Mouse (Mus musculus): Measurements from ENCODE around the gene Rtkn2. TPM values are rescaled to one million over a fixed set of nuclear protein-coding genes. Genes with fewer than 3 reads are reported as not detected.

Gene Rtkn2
- polyA plus RNA-seq, 1 experiment from 2014 or later, result 3.4 TPM

DNA sequence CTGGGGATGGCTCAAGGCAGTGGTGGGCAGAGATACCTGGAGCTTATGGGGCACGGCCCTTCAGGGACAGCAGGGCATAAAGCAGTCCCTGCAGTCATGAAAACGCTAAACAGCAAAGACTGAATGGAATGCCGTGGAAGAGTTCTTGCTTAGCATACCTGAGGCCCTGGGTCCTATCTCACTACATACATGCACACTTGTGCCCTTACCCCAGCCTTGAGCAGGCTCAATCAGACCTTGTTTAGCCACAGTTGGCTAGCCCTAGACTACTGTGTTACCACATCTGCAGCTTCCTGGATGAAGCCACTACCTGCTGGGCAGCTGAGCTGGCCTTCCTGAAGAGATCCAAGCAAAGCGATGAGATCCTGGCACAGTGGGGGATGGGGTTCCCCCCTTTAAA is 93.3 kb downstream of the Rtkn2 start:
- ATAC-seq (ENCODE audit: low FRiP score) (no peak), DNase-seq (ENCODE audit: low spot score) (no peak)
- H3K4me1 ChIP-seq (replicated peaks; ENCODE audit: control insufficient read depth, insufficient read depth, low read length), result no peaks in the 10 kb centered on the region
- no peak overlapping the region for H3K4me3 ChIP-seq (replicated peaks; ENCODE audit: low read length)
- no peak overlapping the region for H3K4me2 ChIP-seq (replicated peaks)
- H3K9ac ChIP-seq, result no peak overlapping the region
- 94% methylated on average over 4 of the region's 4 CpGs for WGBS
- no peaks in the 10 kb centered on the region for H3K27me3 ChIP-seq (ENCODE audit: control insufficient read depth, insufficient read depth, low read length)
- no peak overlapping the region for H3K27ac ChIP-seq
- no peaks in the 10 kb centered on the region for H3K36me3 ChIP-seq (replicated peaks; ENCODE audit: control insufficient read depth, insufficient read depth)
- H3K9me3 ChIP-seq (ENCODE audit: control insufficient read depth, low read length), result no peaks in the 10 kb centered on the region

GRCm38 (mm10) chr10:68074291-68074690 is 94.9 kb downstream of the Rtkn2 start:
- no peak overlapping the region for H3K27ac ChIP-seq
- H3K36me3 ChIP-seq (replicated peaks; ENCODE audit: control insufficient read depth, insufficient read depth), result no peaks in the 10 kb centered on the region
- no peaks in the 10 kb centered on the region for H3K27me3 ChIP-seq (ENCODE audit: control insufficient read depth, insufficient read depth, low read length)
- WGBS, result 92% methylated on average over 12 of the region's 12 CpGs
- no peaks in the 10 kb centered on the region for H3K4me1 ChIP-seq (replicated peaks; ENCODE audit: control insufficient read depth, insufficient read depth, low read length)
- DNase-seq (ENCODE audit: low spot score) (no peak), ATAC-seq (ENCODE audit: low FRiP score) (no peak)
- H3K9ac ChIP-seq, result no peak overlapping the region
- H3K4me2 ChIP-seq (replicated peaks), result no peak overlapping the region
- H3K4me3 ChIP-seq (replicated peaks; ENCODE audit: low read length), result no peak overlapping the region
- no peaks in the 10 kb centered on the region for H3K9me3 ChIP-seq (ENCODE audit: control insufficient read depth, low read length)

DNA sequence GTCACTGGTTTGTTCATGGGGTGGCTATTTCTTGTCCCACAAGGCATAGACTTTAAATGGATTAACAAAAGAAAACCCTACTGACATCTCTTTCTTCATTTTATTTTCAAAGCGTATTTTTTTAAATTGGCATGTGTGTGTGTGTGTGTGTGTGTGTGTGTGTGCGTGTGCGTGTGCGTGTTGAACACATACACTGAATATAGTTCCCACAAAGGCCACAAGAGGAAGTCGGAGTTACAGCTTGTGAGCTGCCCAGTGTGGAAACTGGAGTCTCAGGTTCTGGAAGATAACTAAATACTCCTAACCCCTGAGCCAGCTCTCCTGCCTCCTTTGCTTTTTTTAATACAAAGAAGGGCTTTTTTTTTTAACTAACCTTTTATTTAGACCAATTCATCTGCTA is 95.8 kb downstream of the Rtkn2 start:
- Histone ChIP-seq H3K27ac (no peak overlapping the region), H3K4me3 (replicated peaks; ENCODE audit: low read length) (no peak overlapping the region), H3K9me3 (ENCODE audit: control insufficient read depth, low read length) (no peaks in the 10 kb centered on the region), H3K9ac (no peak overlapping the region), H3K36me3 (replicated peaks; ENCODE audit: control insufficient read depth, insufficient read depth) (no peaks in the 10 kb centered on the region), H3K4me2 (replicated peaks) (no peak overlapping the region), H3K27me3 (ENCODE audit: control insufficient read depth, insufficient read depth, low read length) (no peaks in the 10 kb centered on the region), H3K4me1 (replicated peaks; ENCODE audit: control insufficient read depth, insufficient read depth, low read length) (no peaks in the 10 kb centered on the region)
- 94% methylated on average over 5 of the region's 5 CpGs for WGBS
- DNase-seq (ENCODE audit: low spot score) (no peak), ATAC-seq (ENCODE audit: low FRiP score) (no peak)

DNA sequence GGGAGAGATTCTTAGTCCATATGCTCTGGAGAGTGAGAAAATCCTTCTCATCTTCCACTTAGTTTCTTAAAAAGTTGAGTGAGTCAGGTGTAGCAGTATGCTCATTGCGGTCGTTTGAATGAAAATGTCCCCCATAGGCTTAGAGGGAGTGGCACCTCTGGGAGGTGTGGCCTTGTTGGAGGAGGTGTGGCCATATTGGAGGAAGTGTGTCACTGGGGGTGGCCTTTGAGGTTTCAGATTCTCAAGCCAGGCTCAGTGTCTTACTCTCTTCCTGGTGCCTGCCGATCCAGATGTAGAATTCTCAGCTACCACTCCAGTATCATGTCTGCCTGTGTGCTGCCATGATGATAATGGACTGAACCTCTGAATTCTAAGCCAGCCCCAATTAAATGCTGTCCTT is 99.3 kb downstream of the Rtkn2 start:
- ATAC-seq (ENCODE audit: low FRiP score) (no peak), DNase-seq (ENCODE audit: low spot score) (no peak)
- no peaks in the 10 kb centered on the region for H3K4me1 ChIP-seq (replicated peaks; ENCODE audit: control insufficient read depth, insufficient read depth, low read length)
- no peak overlapping the region for H3K4me3 ChIP-seq (replicated peaks; ENCODE audit: low read length)
- WGBS, result 97% methylated on average over 3 of the region's 3 CpGs
- no peak overlapping the region for H3K4me2 ChIP-seq (replicated peaks)
- H3K9me3 ChIP-seq (ENCODE audit: control insufficient read depth, low read length), result no peaks in the 10 kb centered on the region
- no peak overlapping the region for H3K27ac ChIP-seq
- H3K36me3 ChIP-seq (replicated peaks; ENCODE audit: control insufficient read depth, insufficient read depth), result no peaks in the 10 kb centered on the region
- H3K27me3 ChIP-seq (ENCODE audit: control insufficient read depth, insufficient read depth, low read length), result no peaks in the 10 kb centered on the region
- H3K9ac ChIP-seq, result no peak overlapping the region

DNA sequence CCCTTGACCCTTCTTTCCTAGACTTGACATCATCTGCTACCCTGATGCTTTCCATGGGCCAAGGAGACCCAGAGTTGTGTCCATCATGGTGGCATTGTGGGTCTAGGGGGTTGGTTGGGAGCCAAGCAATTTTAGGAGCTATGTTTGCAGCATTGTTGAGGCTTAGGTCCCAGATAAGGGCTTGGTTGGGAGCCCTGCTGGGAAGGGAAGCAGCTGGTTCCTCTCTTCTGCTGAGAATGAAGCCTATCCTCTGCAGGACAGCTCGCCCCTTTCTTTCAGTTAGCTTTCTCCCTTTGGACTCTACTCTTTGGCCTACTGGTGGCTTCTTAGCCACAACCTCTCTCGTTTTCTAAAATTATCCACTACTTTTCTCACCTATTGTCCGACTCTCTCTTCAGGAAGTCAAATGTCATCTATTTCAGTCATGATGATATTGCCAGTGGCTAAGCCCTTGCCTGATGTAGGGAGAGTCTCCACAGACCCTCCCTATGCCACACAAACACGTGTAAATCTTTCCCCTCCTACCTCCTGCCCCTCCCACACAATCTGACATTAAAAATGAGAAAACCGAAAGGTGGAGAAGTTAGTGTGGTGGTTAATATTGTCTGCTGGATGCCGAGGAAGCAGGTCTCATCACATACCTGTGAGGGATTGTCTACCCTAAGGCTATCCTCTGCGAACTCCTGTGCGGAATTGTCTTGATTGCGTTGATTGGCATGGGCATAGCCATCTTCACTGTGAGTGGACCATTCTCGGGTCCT is 100.7 kb downstream of the Rtkn2 start:
- Histone ChIP-seq H3K27ac (no peak overlapping the region), H3K27me3 (ENCODE audit: control insufficient read depth, insufficient read depth, low read length) (no peaks in the 10 kb centered on the region), H3K36me3 (replicated peaks; ENCODE audit: control insufficient read depth, insufficient read depth) (no peaks in the 10 kb centered on the region), H3K4me1 (replicated peaks; ENCODE audit: control insufficient read depth, insufficient read depth, low read length) (no peaks in the 10 kb centered on the region), H3K4me2 (replicated peaks) (no peak overlapping the region), H3K9ac (no peak overlapping the region), H3K4me3 (replicated peaks; ENCODE audit: low read length) (no peak overlapping the region), H3K9me3 (ENCODE audit: control insufficient read depth, low read length) (no peaks in the 10 kb centered on the region)
- no peak for ATAC-seq (ENCODE audit: low FRiP score)
- 87% methylated on average over 10 of the region's 10 CpGs for WGBS
- no peak for DNase-seq (ENCODE audit: low spot score)

DNA sequence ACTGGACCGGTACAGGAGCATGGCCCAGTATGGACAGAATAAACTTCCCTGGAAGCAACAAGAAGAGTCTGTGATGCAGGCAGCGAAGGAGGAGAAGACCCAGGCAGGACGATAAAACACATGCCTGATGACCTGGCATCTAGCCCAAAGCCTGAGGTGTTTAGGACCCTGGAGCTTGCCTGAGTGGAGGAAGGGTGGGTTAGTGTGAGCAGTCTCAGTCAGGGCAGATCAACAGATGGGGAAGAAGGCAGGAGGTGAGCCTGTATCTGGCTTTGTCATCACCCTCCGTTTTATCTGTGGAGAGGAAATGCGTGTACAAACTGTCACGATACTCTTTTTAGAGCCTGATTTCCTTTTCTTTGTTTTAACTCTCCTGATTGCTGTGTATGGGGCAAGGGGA is 102.3 kb downstream of the Rtkn2 start:
- no peaks in the 10 kb centered on the region for H3K36me3 ChIP-seq (replicated peaks; ENCODE audit: control insufficient read depth, insufficient read depth)
- no peak overlapping the region for H3K4me2 ChIP-seq (replicated peaks)
- H3K4me1 ChIP-seq (replicated peaks; ENCODE audit: control insufficient read depth, insufficient read depth, low read length), result no peaks in the 10 kb centered on the region
- H3K9ac ChIP-seq, result no peak overlapping the region
- DNase-seq (ENCODE audit: low spot score), result no peak
- 68% methylated on average over 6 of the region's 6 CpGs for WGBS
- H3K4me3 ChIP-seq (replicated peaks; ENCODE audit: low read length), result no peak overlapping the region
- H3K9me3 ChIP-seq (ENCODE audit: control insufficient read depth, low read length), result no peaks in the 10 kb centered on the region
- no peaks in the 10 kb centered on the region for H3K27me3 ChIP-seq (ENCODE audit: control insufficient read depth, insufficient read depth, low read length)
- no peak for ATAC-seq (ENCODE audit: low FRiP score)
- no peak overlapping the region for H3K27ac ChIP-seq

DNA sequence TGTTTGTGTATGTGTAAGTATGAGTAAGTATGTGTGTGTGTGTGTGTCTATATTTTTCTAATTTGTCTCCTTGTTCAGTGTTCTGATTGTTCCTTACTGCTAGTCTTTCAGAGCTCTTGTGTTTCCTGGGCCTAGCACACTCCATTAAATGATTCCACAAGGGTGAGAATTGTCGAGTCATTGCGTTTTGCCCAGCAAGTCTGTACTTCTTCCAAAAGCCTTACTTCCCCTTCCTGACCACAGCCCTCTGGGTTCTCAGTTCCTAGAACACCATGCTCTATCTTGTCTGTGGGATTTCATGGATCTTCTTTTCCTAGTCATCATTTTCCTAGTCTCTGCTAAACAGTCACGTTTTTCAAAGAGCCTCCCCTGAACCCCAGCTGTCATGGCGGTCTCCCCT is 106.2 kb downstream of the Rtkn2 start:
- Histone ChIP-seq H3K9ac (no peak overlapping the region), H3K4me1 (replicated peaks; ENCODE audit: control insufficient read depth, insufficient read depth, low read length) (no peaks in the 10 kb centered on the region), H3K27me3 (ENCODE audit: control insufficient read depth, insufficient read depth, low read length) (no peaks in the 10 kb centered on the region), H3K4me3 (replicated peaks; ENCODE audit: low read length) (no peak overlapping the region), H3K9me3 (ENCODE audit: control insufficient read depth, low read length) (no peaks in the 10 kb centered on the region), H3K4me2 (replicated peaks) (no peak overlapping the region), H3K27ac (no peak overlapping the region), H3K36me3 (replicated peaks; ENCODE audit: control insufficient read depth, insufficient read depth) (no peaks in the 10 kb centered on the region)
- WGBS, result 81% methylated on average over 4 of the region's 4 CpGs
- DNase-seq (ENCODE audit: low spot score) (no peak), ATAC-seq (ENCODE audit: low FRiP score) (no peak)

GRCm38 (mm10) chr10:68086973-68087372 is 107.6 kb downstream of the Rtkn2 start:
- H3K9me3 ChIP-seq (ENCODE audit: control insufficient read depth, low read length), result no peaks in the 10 kb centered on the region
- no peaks in the 10 kb centered on the region for H3K36me3 ChIP-seq (replicated peaks; ENCODE audit: control insufficient read depth, insufficient read depth)
- no peaks in the 10 kb centered on the region for H3K27me3 ChIP-seq (ENCODE audit: control insufficient read depth, insufficient read depth, low read length)
- H3K4me3 ChIP-seq (replicated peaks; ENCODE audit: low read length), result no peak overlapping the region
- H3K27ac ChIP-seq, result no peak overlapping the region
- H3K4me1 ChIP-seq (replicated peaks; ENCODE audit: control insufficient read depth, insufficient read depth, low read length), result no peaks in the 10 kb centered on the region
- no peak for ATAC-seq (ENCODE audit: low FRiP score)
- 84% methylated on average over 4 of the region's 4 CpGs for WGBS
- H3K4me2 ChIP-seq (replicated peaks), result no peak overlapping the region
- no peak overlapping the region for H3K9ac ChIP-seq
- DNase-seq (ENCODE audit: low spot score), result no peak

- Histone ChIP-seq H3K27ac (no peak overlapping the region), H3K27me3 (ENCODE audit: control insufficient read depth, insufficient read depth, low read length) (no peaks in the 10 kb centered on the region), H3K9ac (no peak overlapping the region), H3K9me3 (ENCODE audit: control insufficient read depth, low read length) (no peaks in the 10 kb centered on the region), H3K4me1 (replicated peaks; ENCODE audit: control insufficient read depth, insufficient read depth, low read length) (no peaks in the 10 kb centered on the region), H3K4me3 (replicated peaks; ENCODE audit: low read length) (no peak overlapping the region), H3K4me2 (replicated peaks) (no peak overlapping the region), H3K36me3 (replicated peaks; ENCODE audit: control insufficient read depth, insufficient read depth) (no peaks in the 10 kb centered on the region)
- 85% methylated on average over 3 of the region's 3 CpGs for WGBS
- no peak for ATAC-seq (ENCODE audit: low FRiP score)
- DNase-seq (ENCODE audit: low spot score), result no peak
Measured at GRCm38 (mm10) chr10:68087722-68088121, 108.4 kb downstream of the Rtkn2 start.
